Mouse (Mus musculus): ENCODE data around the gene Mb. TPM values are rescaled to one million over a fixed set of nuclear protein-coding genes. Genes with fewer than 3 reads are reported as not detected.

Gene Mb
- polyA plus RNA-seq (2012; rRNA removed): 0.69 and 0.81 TPM in 2 replicates

DNA sequence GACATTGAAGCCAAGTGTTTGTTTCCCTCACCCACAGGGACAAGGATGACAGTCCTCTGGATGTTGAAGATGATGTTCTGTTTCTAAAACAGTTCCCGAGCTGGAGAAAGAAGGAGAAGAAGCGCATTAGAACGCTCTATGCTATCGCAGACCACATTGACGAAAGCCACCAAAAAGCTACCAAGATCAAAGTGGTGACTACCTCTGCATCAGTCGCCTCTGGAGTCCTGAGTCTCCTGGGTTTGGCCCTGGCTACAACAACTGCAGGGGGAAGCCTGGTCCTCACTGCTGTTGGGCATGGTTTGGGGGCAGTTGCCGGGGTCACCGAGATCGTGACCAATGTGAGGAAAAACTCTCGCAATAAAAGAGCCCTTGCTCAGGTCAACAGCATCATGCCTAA lies at the start of gene Mb:
Gene Mb, minus strand, starts transcription at position 101 of the 400 bp plus-strand sequence.

GRCm38 (mm10) chr15:77044597-77045320 lies 5.7 kb downstream of the Mb start, which contains the start of gene Apol6:
Gene Apol6, plus strand, starts transcription at chr15:77044729.

Other genes with a start within 250 kb of the Mb start
- gene Zfp251, start 179.2 kb downstream of the Mb start, polyA plus RNA-seq (2012; rRNA removed): 20.0 and 20.9 TPM in 2 replicates
- 5.8 and 6.7 TPM in 2 replicates for gene Zfp7, start 171.4 kb downstream of the Mb start, polyA plus RNA-seq (2012; rRNA removed)
- 0.17 and 0.49 TPM in 2 replicates for gene Gm49527, start 171.3 kb downstream of the Mb start, polyA plus RNA-seq (2012; rRNA removed)
- 9.2 and 11.1 TPM in 2 replicates for gene Zfp647, start 125.2 kb downstream of the Mb start, polyA plus RNA-seq (2012; rRNA removed)
- 11.8 and 14.0 TPM in 2 replicates for gene 1110038F14Rik, start 102.2 kb downstream of the Mb start, polyA plus RNA-seq (2012; rRNA removed)
- 11.2 and 14.0 TPM in 2 replicates for gene Apol6, start 5.9 kb downstream of the Mb start, polyA plus RNA-seq (2012; rRNA removed)